Mouse (Mus musculus): ENCODE results near the gene Lama1.
"Not testable (repeated sequence)": the region's sequence is repeated elsewhere in the genome, so short reads cannot be mapped to it uniquely, and the experiment has no call there.

Lama1 gene

DNA sequence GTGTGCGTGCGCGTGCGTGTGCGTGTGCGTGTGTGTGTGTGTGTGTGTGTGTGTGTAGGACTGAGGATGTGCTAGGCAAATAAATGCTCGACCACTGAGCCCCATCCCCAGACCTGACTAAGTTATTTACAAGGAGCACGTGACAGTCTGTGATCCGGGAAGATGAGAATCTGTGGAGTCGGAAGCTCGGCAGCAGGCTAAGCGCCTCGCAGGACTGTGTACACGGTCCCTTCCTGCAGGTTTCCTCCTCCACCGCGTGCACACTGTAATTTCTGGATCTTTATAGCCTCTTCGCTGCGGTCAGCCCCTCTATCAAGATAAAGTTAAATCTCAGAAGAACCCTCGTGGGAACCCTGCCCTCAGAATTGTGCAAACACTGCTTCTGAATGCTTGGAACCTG is 18.4 kb downstream of the Lama1 start:
- DNase-seq (ENCODE audit: extremely low read depth, low read depth, low spot score) = no peak

DNA sequence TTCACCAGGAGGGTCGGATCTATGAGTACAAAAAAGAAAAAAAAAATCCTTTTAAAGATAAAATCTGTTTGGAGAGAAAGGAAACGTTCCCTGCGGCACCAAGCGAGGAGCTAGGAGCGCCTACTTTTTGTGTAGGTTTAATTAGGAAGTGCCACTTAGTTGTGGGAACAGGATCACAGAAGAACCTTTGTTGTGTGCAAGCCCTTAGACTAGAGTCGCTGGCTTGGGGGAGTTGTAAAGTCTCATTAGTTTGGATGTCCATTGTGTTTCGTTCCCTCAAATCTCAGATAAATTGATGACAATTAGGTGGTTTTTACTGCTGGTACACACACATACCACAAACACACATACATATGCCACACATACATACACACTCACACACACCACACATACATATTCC is 25.0 kb downstream of the Lama1 start:
- DNase-seq (ENCODE audit: extremely low read depth, low read depth, low spot score) = no peak

DNA sequence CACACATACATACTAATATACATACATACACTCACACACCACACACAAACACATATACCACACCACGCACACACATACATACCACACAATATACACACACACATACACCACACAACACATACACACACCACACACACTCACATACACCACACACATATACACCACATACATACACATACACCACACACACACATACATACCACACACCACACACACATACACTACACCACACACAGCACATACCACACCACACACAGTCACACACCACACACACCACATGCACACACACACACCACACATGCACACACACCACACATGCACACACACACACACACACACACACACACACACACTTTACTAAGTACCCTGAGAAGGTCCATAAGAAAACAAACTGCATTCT is 25.5 kb downstream of the Lama1 start:
- no peak for DNase-seq (ENCODE audit: extremely low read depth, low read depth, low spot score)

- DNase-seq (ENCODE audit: extremely low read depth, low read depth, low spot score) = no peak
These were observed 26.4 kb downstream of the Lama1 start for GRCm38 (mm10) chr17:67723175-67724067.

DNA sequence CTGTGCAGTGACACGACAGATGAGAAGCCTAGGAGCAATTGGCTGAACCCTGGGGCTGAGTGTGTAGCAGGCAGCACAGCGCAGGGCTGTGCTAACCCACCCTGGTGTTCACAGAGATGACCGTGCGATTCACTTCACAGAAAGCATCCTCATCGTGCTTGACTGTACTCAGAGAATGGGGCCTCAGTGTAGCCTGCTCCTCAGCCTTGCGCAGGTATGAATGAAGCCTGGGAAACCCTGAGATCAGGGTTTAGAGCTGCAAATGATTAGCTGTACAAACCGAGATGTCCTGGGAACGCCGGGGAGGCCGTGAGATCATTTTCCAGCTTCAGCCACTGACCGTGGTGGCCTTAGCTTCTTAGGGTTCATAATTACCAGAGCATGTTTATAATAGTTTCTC is 29.5 kb downstream of the Lama1 start:
- DNase-seq (ENCODE audit: extremely low read depth, low read depth, low spot score) = no peak

DNA sequence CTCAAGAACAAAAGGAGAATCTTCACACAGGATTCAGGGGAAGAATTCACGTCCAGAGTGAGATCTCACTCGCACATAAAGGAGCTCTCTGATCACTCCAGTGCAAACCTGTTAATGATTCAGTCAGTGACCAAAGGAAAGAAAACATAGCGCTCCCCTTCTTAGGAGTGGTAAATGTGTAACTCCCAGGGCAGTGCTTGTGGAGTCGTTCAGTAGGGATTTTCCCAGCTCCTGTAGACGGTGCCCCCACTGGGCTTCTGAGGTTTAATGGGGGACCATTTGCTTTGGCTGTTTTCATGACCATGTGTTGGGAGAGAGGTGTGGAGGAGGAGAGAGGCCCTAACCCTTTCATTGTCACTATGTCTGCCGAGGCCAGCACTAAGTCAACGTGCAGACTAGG is 31.7 kb downstream of the Lama1 start:
- no peak for DNase-seq (ENCODE audit: extremely low read depth, low read depth, low spot score)

DNA sequence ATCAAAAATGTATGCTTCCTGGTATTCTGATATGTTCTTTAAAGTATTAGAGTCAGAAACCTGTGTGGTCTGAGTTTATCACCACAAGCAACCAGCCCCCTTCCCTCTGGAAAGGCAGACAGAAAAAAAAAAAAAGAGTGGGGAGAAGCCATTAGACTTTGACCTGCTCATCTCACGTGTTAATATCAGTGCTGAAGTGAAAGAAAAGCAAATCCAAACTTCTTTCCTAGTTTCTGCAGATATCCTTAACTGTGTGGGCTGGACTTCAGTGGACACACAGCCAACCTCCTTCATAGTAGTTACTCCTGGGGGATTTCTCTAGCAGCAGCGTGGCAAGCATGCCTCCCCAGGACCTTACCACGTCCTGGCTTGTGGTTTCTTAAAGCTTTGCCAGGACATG is 34.0 kb downstream of the Lama1 start:
- no peak for DNase-seq (ENCODE audit: extremely low read depth, low read depth, low spot score)

DNA sequence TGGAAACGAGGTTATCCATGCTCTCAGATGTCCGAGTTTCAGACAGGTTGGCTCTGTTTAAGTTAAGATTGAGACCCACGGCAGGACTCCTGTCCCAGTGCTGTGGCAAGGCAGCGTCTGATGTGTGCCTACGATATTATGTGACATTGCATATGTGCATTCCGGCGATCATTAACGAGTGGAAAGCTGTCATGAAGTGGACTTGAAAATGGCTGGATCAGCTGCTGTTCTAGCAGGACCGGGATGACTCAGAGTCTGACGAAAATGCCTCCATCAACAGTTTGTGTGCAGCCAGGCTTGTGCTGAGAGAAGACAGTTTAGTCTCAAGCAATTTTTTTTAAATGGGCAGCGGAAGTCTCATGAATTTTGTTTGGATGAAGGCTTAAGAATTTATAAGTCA is 34.9 kb downstream of the Lama1 start:
- DNase-seq (ENCODE audit: extremely low read depth, low read depth, low spot score) = no peak

DNA sequence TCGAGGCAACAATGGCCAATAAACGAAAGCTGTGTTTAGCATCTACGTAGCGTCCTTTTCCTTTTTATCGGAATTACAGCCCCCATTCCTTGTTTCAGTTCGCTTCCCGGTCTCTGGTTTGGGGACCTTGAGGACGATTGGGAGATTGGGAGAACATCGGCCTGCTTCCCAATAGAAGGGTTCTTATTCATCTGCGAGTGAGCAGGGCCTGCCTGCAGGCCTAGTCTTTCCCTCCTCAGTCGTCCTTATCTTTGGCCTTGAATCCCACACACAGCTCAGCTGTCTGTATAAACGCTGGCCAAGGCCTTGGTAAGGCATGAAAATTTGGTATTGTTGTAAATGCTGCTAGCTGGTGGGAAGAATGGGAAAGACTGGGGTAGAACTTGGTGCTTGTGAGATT is 36.5 kb downstream of the Lama1 start:
- DNase-seq (ENCODE audit: extremely low read depth, low read depth, low spot score) = no peak

- DNase-seq (ENCODE audit: extremely low read depth, low read depth, low spot score) = no peak
These were observed 38.7 kb downstream of the Lama1 start for GRCm38 (mm10) chr17:67735722-67736121.

GRCm38 (mm10) chr17:67741229-67741628 is 44.2 kb downstream of the Lama1 start:
- DNase-seq (ENCODE audit: extremely low read depth, low read depth, low spot score) = not testable (repeated sequence)

DNA sequence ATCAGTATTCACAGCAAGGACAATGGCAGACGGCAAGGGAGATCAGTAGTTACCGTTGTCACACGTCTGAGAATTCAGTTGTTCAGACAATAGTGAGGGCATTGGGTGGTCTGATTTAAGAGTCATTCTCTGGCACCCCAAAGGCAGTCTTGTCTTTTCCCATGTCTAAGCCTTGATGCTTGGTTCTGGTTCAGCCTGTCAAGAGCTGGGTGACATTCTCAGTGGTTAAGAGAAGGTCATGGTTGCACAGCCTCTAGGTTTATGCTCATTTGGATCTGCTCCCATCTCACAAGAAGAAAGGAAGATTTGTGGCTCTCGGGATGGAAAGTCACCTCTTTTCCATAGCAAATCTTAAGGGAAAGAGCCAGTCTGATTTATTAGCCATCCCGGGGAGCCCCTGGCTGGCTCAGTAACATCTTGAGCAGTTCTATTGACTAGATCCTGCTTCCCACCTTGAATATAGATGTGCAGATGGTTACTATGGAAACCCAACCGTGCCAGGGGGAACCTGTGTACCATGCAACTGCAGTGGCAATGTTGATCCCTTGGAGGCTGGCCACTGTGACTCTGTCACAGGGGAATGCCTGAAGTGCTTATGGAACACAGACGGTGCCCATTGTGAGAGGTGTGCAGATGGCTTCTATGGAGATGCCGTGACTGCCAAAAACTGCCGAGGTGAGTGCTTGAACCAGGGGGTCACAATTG is 67.3 kb downstream of the Lama1 start:
- no peak for DNase-seq (ENCODE audit: extremely low read depth, low read depth, low spot score)

- no peak for DNase-seq (ENCODE audit: extremely low read depth, low read depth, low spot score)
These were observed 76.5 kb downstream of the Lama1 start for GRCm38 (mm10) chr17:67773608-67774007.

- no peak for DNase-seq (ENCODE audit: extremely low read depth, low read depth, low spot score)
These were observed 79.7 kb downstream of the Lama1 start for GRCm38 (mm10) chr17:67776764-67777163.

GRCm38 (mm10) chr17:67779812-67780211 is 82.8 kb downstream of the Lama1 start:
- DNase-seq (ENCODE audit: extremely low read depth, low read depth, low spot score) = peak; percentile 16

GRCm38 (mm10) chr17:67791091-67791490 is 94.0 kb downstream of the Lama1 start:
- no peak for DNase-seq (ENCODE audit: extremely low read depth, low read depth, low spot score)

- no peak for DNase-seq (ENCODE audit: extremely low read depth, low read depth, low spot score)
These were observed 112.1 kb downstream of the Lama1 start for GRCm38 (mm10) chr17:67809171-67809570.

DNA sequence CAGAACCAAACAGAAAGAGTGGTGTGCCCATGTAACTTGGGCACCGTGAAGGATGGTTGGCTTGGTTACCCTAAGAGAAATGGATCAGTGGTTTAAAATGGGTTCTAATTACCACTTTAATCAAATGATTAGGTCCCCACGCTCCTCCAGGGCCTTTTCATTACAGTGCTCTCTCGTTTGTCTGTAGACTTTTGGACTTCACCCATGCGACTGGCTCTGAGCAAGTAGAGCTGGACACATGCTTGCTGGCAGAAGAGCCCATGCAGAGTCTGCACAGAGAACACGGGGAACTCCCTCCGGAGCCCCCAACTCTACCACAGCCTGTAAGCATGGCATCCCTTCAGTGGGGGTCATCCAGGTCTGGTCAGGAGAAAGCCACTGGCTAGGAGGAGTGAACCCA is 116.6 kb downstream of the Lama1 start:
- DNase-seq (ENCODE audit: extremely low read depth, low read depth, low spot score) = no peak

DNA sequence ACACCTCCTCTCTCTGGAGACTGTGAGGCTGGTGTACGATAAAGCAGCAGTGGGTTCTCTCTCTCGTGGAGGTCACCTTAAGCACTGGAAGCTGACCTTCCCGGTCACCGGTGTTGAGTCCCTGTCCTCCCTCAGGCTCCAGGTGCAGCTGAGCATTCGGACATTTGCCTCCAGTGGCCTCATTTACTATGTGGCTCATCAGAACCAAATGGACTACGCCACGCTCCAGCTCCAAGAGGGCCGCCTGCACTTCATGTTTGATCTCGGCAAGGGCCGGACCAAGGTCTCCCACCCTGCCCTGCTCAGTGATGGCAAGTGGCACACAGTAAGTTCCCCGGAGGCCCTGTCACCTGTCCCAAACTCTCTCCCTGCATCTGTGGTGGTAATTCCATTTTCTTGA is 118.7 kb downstream of the Lama1 start:
- no peak for DNase-seq (ENCODE audit: extremely low read depth, low read depth, low spot score)

GRCm38 (mm10) chr17:67816916-67817315 is 119.9 kb downstream of the Lama1 start:
- DNase-seq (ENCODE audit: extremely low read depth, low read depth, low spot score) = no peak

GRCm38 (mm10) chr17:67827431-67827830 is 130.4 kb downstream of the Lama1 start:
- no peak for DNase-seq (ENCODE audit: extremely low read depth, low read depth, low spot score)

DNA sequence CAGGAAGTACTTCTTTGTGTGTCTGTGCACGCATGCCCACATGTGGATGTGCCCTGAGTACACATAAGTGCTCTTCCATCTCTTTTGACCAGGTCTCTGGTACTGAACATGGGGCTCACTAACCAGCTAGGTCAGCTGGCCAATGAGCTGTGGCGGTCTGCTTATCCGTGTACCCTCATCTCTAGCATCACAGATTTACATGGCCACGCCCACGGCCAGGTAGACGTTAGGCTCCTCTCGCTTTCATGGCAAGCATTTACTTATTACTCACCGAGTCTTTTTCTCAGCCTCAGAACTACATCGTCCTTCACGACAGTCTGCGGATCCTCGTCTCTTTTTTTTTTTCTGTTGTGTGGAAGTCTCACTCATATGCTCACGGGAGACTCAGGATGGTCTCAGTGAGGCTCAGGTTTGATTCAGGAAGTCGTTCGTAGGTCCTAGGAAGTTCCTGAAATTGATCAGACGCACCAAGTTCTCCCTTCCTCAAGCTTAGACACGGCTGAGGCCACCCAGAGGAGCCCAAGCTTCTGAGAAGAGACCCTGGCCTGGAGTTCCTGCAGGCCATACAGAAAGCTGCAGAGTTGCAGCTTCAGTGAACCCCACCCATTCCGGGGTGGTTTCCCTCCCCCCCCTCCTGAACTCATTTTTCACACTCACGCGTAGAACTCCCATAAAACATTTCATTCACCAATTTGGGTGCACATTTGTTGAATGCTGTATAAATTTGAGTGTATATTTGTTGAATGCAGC is 139.3 kb downstream of the Lama1 start:
- no peak for DNase-seq (ENCODE audit: extremely low read depth, low read depth, low spot score)
